Comparison of ENCODE assay signal across 23 mouse cellular contexts in the genomic region with DNA sequence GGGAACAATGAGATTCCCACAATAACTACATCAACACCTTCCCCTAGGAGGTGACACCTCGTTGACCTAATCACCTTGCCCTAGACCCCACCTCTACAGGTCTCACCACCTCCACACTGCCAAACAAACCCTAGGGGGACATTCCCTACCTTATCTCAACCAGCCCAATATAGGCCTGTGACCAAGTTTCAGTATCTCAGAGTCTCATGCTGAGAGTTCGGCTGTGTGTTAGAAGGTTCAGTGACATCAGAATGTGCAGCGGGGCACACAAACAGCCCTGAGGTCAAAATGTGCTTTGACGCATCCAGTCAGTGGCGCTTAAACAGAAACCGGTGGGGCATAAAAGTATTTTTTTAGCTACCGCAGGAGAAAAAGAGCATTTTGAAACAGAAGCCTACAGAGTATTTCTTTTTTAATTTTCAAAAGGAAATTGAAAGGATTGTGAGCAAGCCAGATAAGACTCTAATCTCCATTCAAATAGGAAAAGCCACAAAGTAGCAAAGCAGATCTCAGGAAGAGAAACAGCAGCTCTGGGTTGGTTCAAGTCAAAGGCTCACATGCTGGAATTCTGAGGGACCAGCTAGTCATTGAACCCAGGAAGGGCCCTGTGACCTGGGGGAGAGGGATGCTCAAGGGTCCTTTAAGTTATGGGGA. TPM values are rescaled to one million over a fixed set of nuclear protein-coding genes. Genes with fewer than 3 reads are reported as not detected.
DNase-seq lines count a peak whose midpoint lies in the region; ATAC-seq and TF ChIP-seq lines count a peak whose summit lies in the region.
"Had no signal": no experiment of that assay in that cellular context is flagged by ENCODE, and none has a peak within 500 bp of the region (broad histone marks: within the 10 kb centered on the region; RNA-seq: fewer than 3 reads in every experiment).

No protein-coding gene starts in this region.

- no peak overlapping the region for H3K4me3 ChIP-seq in midbrain, embryonic 15.5 days
- H3K4me3 ChIP-seq in midbrain, embryonic 16.5 days (ENCODE audit: low read depth, low read length) = no peak overlapping the region
- H3K4me3 ChIP-seq in CH12.LX (replicated peaks in 1 of 3; ENCODE audit: low read depth in 2 of 3, low read length in 2 of 3, poor library complexity in 1 of 3) = no peak overlapping the region
- H3K4me3 ChIP-seq in liver, embryonic 13.5 days (replicated peaks) = no peak overlapping the region
- H3K4me3 ChIP-seq in thymus, adult 2 months (ENCODE audit: control insufficient read depth, insufficient read depth, low read length) = no peak overlapping the region
- H3K4me3 ChIP-seq in hindbrain, embryonic 10.5 days = no peak overlapping the region
- H3K4me3 ChIP-seq: embryonic facial prominence, embryonic 12.5 days; heart, adult 2 months; hindbrain, embryonic 13.5 days; limb, embryonic 15.5 days; neural tube, embryonic 15.5 days had no signal

- H3K79me2 ChIP-seq in CH12.LX (replicated peaks; ENCODE audit: control insufficient read depth, extremely low read depth, insufficient read depth, poor library complexity, severe bottlenecking) = no peaks in the 10 kb centered on the region

- no peaks in the 10 kb centered on the region for H3K36me3 ChIP-seq in midbrain, embryonic 15.5 days (replicated peaks)
- 0 out of 2 replicates have a peak, but pooled peaks cover 3% of the 10 kb centered on the region for H3K36me3 ChIP-seq in midbrain, embryonic 16.5 days (ENCODE audit: control insufficient read depth, insufficient read depth, low read length)
- peaks cover 0 to 6% of the 10 kb centered on the region in 2 experiments for H3K36me3 ChIP-seq in CH12.LX (replicated peaks in 1 of 2; ENCODE audit: control insufficient read depth in 1 of 2, insufficient read depth in 1 of 2, low read length in 1 of 2)
- H3K36me3 ChIP-seq in liver, embryonic 13.5 days = no peaks in the 10 kb centered on the region
- no peaks in the 10 kb centered on the region for H3K36me3 ChIP-seq in splenic B cell, adult 2 months (ENCODE audit: control insufficient read depth, insufficient read depth, low read length, poor library complexity, severe bottlenecking)
- H3K36me3 ChIP-seq in thymus, adult 2 months (ENCODE audit: control insufficient read depth, insufficient read depth, low read length) = no peaks in the 10 kb centered on the region
- 0 out of 2 replicates have a peak, but pooled peaks cover 10% of the 10 kb centered on the region for H3K36me3 ChIP-seq in hindbrain, embryonic 10.5 days

- H3K9ac ChIP-seq in midbrain, embryonic 15.5 days = no peak overlapping the region
- H3K9ac ChIP-seq in midbrain, embryonic 16.5 days (ENCODE audit: low read depth, low read length) = no peak overlapping the region
- H3K9ac ChIP-seq in CH12.LX (ENCODE audit: insufficient read depth, low read depth) = no peak overlapping the region
- no peak overlapping the region for H3K9ac ChIP-seq in liver, embryonic 13.5 days
- H3K9ac ChIP-seq: embryonic facial prominence, embryonic 12.5 days; hindbrain, embryonic 13.5 days; limb, embryonic 15.5 days; neural tube, embryonic 15.5 days had no signal

- TF ChIP-seq EP300 in CH12.LX (IDR thresholded peaks at IDR 0.05; ENCODE audit: low read length) = no peak

- TF ChIP-seq CTCF in CH12.LX (conservative IDR thresholded peaks at IDR 0.05 in 1 of 2, IDR thresholded peaks at IDR 0.05 in 1 of 2; ENCODE audit: low read depth in 2 of 2, low read length in 2 of 2) = no peak
- no peak for TF ChIP-seq CTCF in thymus, adult 2 months (IDR thresholded peaks at IDR 0.05; ENCODE audit: borderline replicate concordance, control insufficient read depth, extremely low read depth, insufficient read depth, low read length, poor library complexity)

- 0 out of 2 replicates have a peak overlapping the region, but pooled peaks have one; percentile 8 for H3K27ac ChIP-seq in midbrain, embryonic 15.5 days
- H3K27ac ChIP-seq in midbrain, embryonic 16.5 days (ENCODE audit: low read length) = no peak overlapping the region
- H3K27ac ChIP-seq in CH12.LX (ENCODE audit: insufficient read depth, low read depth) = no peak overlapping the region
- H3K27ac ChIP-seq in liver, embryonic 13.5 days = no peak overlapping the region
- H3K27ac ChIP-seq in thymus, adult 2 months (ENCODE audit: control insufficient read depth, insufficient read depth, low read length) = no peak overlapping the region
- no peak overlapping the region for H3K27ac ChIP-seq in hindbrain, embryonic 10.5 days
- H3K27ac ChIP-seq: embryonic facial prominence, embryonic 12.5 days; heart, adult 2 months; hindbrain, embryonic 13.5 days; limb, embryonic 15.5 days; macrophage; neural tube, embryonic 15.5 days had no signal

- no peak for TF ChIP-seq POLR2A in CH12.LX (IDR thresholded peaks at IDR 0.05; ENCODE audit: low read depth, low read length)
- TF ChIP-seq POLR2A in thymus, adult 2 months (IDR thresholded peaks at IDR 0.05; ENCODE audit: control insufficient read depth, extremely low read depth, insufficient read depth, low read length, poor library complexity) = no peak

- no peaks in the 10 kb centered on the region for H3K9me3 ChIP-seq in midbrain, embryonic 15.5 days
- no peaks in the 10 kb centered on the region for H3K9me3 ChIP-seq in midbrain, embryonic 16.5 days (replicated peaks; ENCODE audit: control insufficient read depth, low read length, poor library complexity, severe bottlenecking)
- no peaks in the 10 kb centered on the region for H3K9me3 ChIP-seq in CH12.LX (replicated peaks; ENCODE audit: low read length)
- H3K9me3 ChIP-seq in liver, embryonic 13.5 days (replicated peaks) = no peaks in the 10 kb centered on the region
- no peaks in the 10 kb centered on the region for H3K9me3 ChIP-seq in hindbrain, embryonic 10.5 days
- H3K9me3 ChIP-seq: embryonic facial prominence, embryonic 12.5 days; hindbrain, embryonic 13.5 days; limb, embryonic 15.5 days; neural tube, embryonic 15.5 days had no signal

- ATAC-seq in midbrain, embryonic 15.5 days (replicated peaks) = no peak
- ATAC-seq in midbrain, embryonic 16.5 days = no peak
- ATAC-seq in liver, embryonic 13.5 days (ENCODE audit: low read depth) = peak; percentile 60
- ATAC-seq: CD4-positive, CD25-positive, alpha-beta regulatory T cell, adult 4 months; forebrain, embryonic 14.5 days; inflammation-experienced regulatory T-cells, adult 6 months had no signal

- H3K4me1 ChIP-seq in midbrain, embryonic 15.5 days = no peaks in the 10 kb centered on the region
- no peaks in the 10 kb centered on the region for H3K4me1 ChIP-seq in midbrain, embryonic 16.5 days (ENCODE audit: control insufficient read depth, insufficient read depth, low read length)
- H3K4me1 ChIP-seq in CH12.LX (ENCODE audit: control insufficient read depth in 1 of 2, insufficient read depth in 2 of 2) = peaks cover 27 to 68% of the 10 kb centered on the region in 2 experiments
- H3K4me1 ChIP-seq in liver, embryonic 13.5 days (replicated peaks) = peaks cover 37% of the 10 kb centered on the region
- H3K4me1 ChIP-seq in thymus, adult 2 months (replicated peaks; ENCODE audit: control insufficient read depth, insufficient read depth, low read length) = peaks cover 4% of the 10 kb centered on the region
- H3K4me1 ChIP-seq in hindbrain, embryonic 10.5 days (replicated peaks) = peaks cover 6% of the 10 kb centered on the region
- H3K4me1 ChIP-seq: embryonic facial prominence, embryonic 12.5 days; neural tube, embryonic 15.5 days had no signal

- peak; percentile 58 for DNase-seq in CH12.LX (ENCODE audit: extremely low read depth)
- DNase-seq in liver, embryonic 13.5 days = no peak
- peak; percentile 84 for DNase-seq in splenic B cell, adult 2 months (ENCODE audit: low read depth, low spot score)
- DNase-seq in thymus, adult 2 months = no peak
- DNase-seq in hindbrain, embryonic 10.5 days (ENCODE audit: low spot score) = no peak
- DNase-seq: adrenal gland, postnatal 36 days; cerebellum, adult 18-20 months; gastrocnemius, postnatal 25 days; heart, adult 2 months; kidney, adult 2 months; kidney, postnatal 25 days; midbrain, embryonic 14.5 days; thymus, postnatal 4 days had no signal

- no peaks in the 10 kb centered on the region for H3K27me3 ChIP-seq in midbrain, embryonic 15.5 days (replicated peaks)
- no peaks in the 10 kb centered on the region for H3K27me3 ChIP-seq in midbrain, embryonic 16.5 days (ENCODE audit: control insufficient read depth, insufficient read depth, low read depth, low read length)
- no peaks in the 10 kb centered on the region for H3K27me3 ChIP-seq in CH12.LX (replicated peaks)
- H3K27me3 ChIP-seq in liver, embryonic 13.5 days = no peaks in the 10 kb centered on the region
- H3K27me3 ChIP-seq in splenic B cell, adult 2 months (ENCODE audit: control insufficient read depth, insufficient read depth, low read length, poor library complexity, severe bottlenecking) = no peaks in the 10 kb centered on the region
- no peaks in the 10 kb centered on the region for H3K27me3 ChIP-seq in thymus, adult 2 months (ENCODE audit: control insufficient read depth, insufficient read depth, low read length)
- H3K27me3 ChIP-seq in hindbrain, embryonic 10.5 days (ENCODE audit: insufficient read depth, poor library complexity, severe bottlenecking) = no peaks in the 10 kb centered on the region
- H3K27me3 ChIP-seq: embryonic facial prominence, embryonic 12.5 days; hindbrain, embryonic 13.5 days; limb, embryonic 15.5 days; neural tube, embryonic 15.5 days had no signal

- no peak for TF ChIP-seq RAD21 in CH12.LX (IDR thresholded peaks at IDR 0.05; ENCODE audit: low read depth, low read length)

- in situ Hi-C loops in CH12.LX (cut with MboI; ENCODE audit: low pct_ligation_motif_present, low pct_unique_long_range_greater_than_20kb, low sequenced_read_pairs) = no loop called here

- no peak overlapping the region for H3K4me2 ChIP-seq in midbrain, embryonic 15.5 days
- no peak overlapping the region for H3K4me2 ChIP-seq in midbrain, embryonic 16.5 days (ENCODE audit: low read length)
- H3K4me2 ChIP-seq in CH12.LX (ENCODE audit: insufficient read depth, low read depth, poor library complexity, severe bottlenecking) = no peak overlapping the region; the same call in 1 of the 2 replicates
- H3K4me2 ChIP-seq in liver, embryonic 13.5 days = no peak overlapping the region
- H3K4me2 ChIP-seq: embryonic facial prominence, embryonic 12.5 days; hindbrain, embryonic 13.5 days; limb, embryonic 15.5 days; neural tube, embryonic 15.5 days had no signal

- WGBS in midbrain, embryonic 15.5 days = 63% methylated on average over 7 of the region's 7 CpGs
- 66% methylated on average over 7 of the region's 7 CpGs for WGBS in midbrain, embryonic 16.5 days
- WGBS in liver, embryonic 13.5 days (ENCODE audit: insufficient replicate concordance) = 33% methylated on average over 7 of the region's 7 CpGs
- 72% methylated on average over 7 of the region's 7 CpGs for WGBS in thymus, adult 2 months
- 69% methylated on average over 7 of the region's 7 CpGs for WGBS in hindbrain, embryonic 10.5 days

- dilution Hi-C loops in CH12.LX (cut with MboI; ENCODE audit: extremely low pct_ligation_motif_present, extremely low pct_unique_long_range_greater_than_20kb, low sequenced_read_pairs) = no loop called here

RNA-seq across cellular contexts. Expression of a gene that starts 44.3 kb away (rescaled TPM):
- polyA plus RNA-seq in midbrain, embryonic 15.5 days (2015; fragmentation: Nextera tagmentation; extraction: Ambion mirVana) = 7.0 and 8.3 TPM in 2 replicates
- polyA plus RNA-seq in midbrain, embryonic 16.5 days (2015; fragmentation: Nextera tagmentation; extraction: Ambion mirVana) = 9.0 and 10.8 TPM in 2 replicates
- total RNA-seq in CH12.LX (2012; rRNA removed) = 0.08 and 0.17 TPM in 2 replicates
- total RNA-seq in CH12.LX (2014; rRNA removed) = not detected in 2 replicates
- not detected in 2 replicates for polyA plus RNA-seq in CH12.LX (2012; ENCODE audit: insufficient read length, low read depth)
- polyA plus RNA-seq in liver, embryonic 13.5 days (2015; fragmentation: Nextera tagmentation; extraction: Ambion mirVana) = 2.4 and 3.2 TPM in 2 replicates
- polyA plus RNA-seq in thymus, adult 2 months (2012; rRNA removed) = 1.4 and 1.5 TPM in 2 replicates
- 3.4 and 4.0 TPM in 2 replicates for polyA plus RNA-seq in hindbrain, embryonic 10.5 days (2016; fragmentation: Nextera tagmentation; extraction: Ambion mirVana)
- total RNA-seq: gastrocnemius, postnatal 25 days had no signal
- polyA plus RNA-seq: CD4-positive, CD25-positive, alpha-beta regulatory T cell, adult 4 months; inflammation-experienced regulatory T-cells, adult 6 months had no signal

Comparison
In these comparisons a context has a peak if more than half of its experiments do, and no peak if none do; other contexts are left out.
1. DNase-seq: peak in CH12.LX (single experiment) and splenic B cell, adult 2 months (single experiment); none in liver, embryonic 13.5 days (single experiment), thymus, adult 2 months (single experiment) and hindbrain, embryonic 10.5 days (single experiment).